Mouse (Mus musculus) neutrophil, adult 5-6 weeks (primary cell): ENCODE measurements at regions not wholly inside any gene's neighbourhood (a gene's known extent, or its start where the extent isn't known, plus 50 kb on each side); places are given as distances from the start of the nearest gene placed in this dataset.
A peak's percentile ranks its signal among the peaks of the same experiment; 100 is the strongest.
"Not testable (repeated sequence)": the region's sequence is repeated elsewhere in the genome, so short reads cannot be mapped to it uniquely, and the experiment has no call there.

Experiments
- ATAC-seq: fragments of 151-379, 151-347 bp; 2 replicates; pipeline ENCODE4 v1.8.0; 2017; ENCODE audit warnings: mild to moderate bottlenecking, moderate TSS enrichment; ENCODE audit not compliant: insufficient number of reproducible peaks, poor library complexity, low FRiP score, severe bottlenecking; ENCODE audit errors: extremely low read depth

- peak; percentile 76 for ATAC-seq
Observed at GRCm38 (mm10) chr17:84844950-84845349, 54.4 kb upstream of the Lrpprc start.

- no peak for ATAC-seq
Observed at GRCm38 (mm10) chr17:84846141-84846540, 55.6 kb upstream of the Lrpprc start.

DNA sequence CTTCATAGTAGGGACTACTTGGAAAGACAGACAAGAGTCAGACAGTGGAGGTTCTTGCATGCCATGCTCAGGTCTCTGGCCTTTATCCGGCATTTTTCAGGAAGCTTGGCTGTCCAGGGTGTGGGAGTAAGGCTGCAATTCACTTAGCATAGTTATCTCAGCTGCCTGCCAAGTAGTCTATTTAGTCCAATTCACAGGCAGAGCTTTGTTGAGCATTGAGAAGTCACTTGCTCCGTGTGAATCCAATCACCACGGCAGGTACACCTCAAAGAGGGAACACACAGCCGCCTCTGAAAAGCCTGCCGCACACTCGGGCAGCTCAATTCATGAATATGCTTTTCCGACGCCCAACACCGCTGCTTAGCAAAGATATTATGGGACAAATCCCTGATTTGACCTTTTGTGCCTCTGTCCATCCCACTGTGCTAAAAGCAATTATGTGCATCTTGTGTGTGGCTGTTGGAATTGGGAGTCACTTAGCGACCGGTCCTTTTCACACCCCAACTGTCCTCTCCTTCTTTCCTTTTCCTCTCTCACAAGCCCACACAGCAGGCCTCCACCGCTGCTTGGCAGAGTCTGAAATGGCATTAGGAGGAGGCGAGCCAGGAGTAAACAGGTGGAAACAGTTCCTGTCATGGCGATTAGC lies 57.9 kb upstream of the Lrpprc start:
- ATAC-seq, result no peak

GRCm38 (mm10) chr17:84849031-84849405 lies 58.4 kb upstream of the Lrpprc start:
- no peak for ATAC-seq

DNA sequence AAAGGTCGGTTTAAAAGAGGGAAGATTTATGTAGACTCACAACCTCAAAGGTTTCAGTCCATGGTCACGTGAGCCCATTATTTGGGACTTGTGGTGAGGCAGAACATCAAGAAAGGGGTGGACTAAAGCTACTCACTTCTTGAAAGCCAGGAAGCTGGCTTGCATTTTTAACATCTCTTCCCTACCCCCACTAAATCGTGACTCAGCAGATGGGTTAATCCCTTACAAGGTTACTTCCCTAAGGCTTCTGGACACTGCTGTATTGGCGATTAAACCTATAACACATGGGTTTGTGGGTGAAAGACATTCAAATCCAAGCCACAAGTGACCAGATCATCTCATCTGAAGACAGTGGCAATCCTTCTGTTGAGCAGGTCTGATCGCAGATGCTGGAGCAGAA lies 59.9 kb upstream of the Lrpprc start:
- ATAC-seq, result no peak

- ATAC-seq, result no peak
Observed at GRCm38 (mm10) chr17:84850893-84851292, 60.3 kb upstream of the Lrpprc start.

GRCm38 (mm10) chr17:84856971-84857370 lies 66.4 kb upstream of the Lrpprc start:
- ATAC-seq, result no peak

GRCm38 (mm10) chr17:84858830-84859229 lies 68.2 kb upstream of the Lrpprc start:
- ATAC-seq, result no peak

DNA sequence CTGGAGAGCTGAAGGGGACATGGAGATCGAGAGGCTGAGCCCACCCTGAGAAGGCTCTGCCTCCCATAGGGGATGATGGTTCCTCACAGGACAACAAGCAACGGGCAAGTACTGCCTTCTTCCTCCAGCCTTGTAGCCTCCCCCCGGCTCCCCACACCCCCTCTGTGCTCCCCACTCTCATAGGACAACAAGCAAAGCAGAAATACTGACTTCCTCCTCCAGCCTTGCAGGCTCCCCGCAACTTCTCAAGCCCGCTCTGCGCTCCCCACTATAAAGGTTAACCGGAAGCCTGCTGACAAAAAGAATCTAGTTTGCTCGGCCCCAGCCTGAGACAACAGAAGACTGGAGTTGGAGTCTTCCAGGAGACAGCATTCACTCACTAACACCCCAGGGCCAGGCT lies 69.3 kb upstream of the Lrpprc start:
- ATAC-seq, result peak; percentile 70

DNA sequence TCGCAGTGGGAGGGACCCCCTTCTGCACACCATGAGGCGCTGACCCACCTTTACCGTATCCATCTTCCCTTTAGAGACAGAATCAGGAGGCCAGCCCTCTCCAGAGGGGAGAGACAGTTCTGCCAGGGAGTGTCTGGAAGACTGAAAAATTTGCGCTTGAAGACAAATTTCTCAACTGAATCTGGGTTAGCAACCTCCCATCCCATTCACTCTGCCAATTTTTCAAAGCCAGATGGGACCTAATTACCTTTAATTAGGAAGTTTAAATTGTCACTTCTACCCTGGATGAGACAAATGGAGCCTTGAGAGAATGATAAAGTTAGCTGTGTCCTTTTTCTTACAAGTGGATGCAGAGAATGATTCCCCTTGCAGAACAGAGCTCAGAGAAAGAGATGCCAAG lies 70.2 kb upstream of the Lrpprc start:
- ATAC-seq, result no peak

DNA sequence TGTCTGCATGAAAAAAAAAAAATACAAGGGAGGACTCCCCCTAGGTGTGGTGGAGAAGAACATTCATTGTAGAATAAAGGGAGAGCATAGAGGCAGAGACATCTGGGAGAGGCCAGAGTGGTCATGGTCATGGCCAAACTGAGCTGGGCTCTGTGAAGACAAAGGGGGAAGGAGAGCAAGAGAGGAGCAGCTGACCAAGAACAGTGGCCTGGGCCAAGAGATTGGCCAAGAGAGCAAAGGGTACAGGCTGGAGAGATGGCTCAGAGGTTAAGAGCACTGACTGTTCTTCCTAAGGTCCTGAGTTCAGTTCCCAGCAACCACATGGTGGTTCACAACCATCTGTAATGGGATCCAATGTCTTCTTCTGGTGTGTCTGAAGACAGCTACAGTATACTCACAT lies 73.6 kb upstream of the Lrpprc start:
- ATAC-seq, result not testable (repeated sequence)

GRCm38 (mm10) chr17:84865158-84865557 lies 74.6 kb upstream of the Lrpprc start:
- no peak for ATAC-seq

DNA sequence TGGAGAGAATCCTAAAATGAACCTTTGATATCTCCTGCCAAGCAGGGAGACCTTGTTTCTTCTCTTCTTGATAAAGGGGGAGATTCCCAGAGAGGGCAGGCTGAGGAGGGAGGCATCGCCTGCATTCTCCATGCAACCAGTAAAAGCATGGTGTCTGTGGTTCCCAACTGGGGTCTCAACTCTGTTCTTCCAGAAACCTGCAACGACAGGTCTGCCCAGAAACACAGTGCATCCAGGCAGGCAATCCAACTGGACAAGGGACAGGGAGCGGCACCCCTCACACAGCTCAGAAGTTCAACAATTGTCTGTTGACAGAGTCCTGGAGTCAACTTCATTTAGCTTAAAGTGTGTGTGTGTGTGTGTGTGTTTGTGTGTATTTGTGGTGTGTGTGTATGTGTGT lies 75.0 kb upstream of the Lrpprc start:
- no peak for ATAC-seq

DNA sequence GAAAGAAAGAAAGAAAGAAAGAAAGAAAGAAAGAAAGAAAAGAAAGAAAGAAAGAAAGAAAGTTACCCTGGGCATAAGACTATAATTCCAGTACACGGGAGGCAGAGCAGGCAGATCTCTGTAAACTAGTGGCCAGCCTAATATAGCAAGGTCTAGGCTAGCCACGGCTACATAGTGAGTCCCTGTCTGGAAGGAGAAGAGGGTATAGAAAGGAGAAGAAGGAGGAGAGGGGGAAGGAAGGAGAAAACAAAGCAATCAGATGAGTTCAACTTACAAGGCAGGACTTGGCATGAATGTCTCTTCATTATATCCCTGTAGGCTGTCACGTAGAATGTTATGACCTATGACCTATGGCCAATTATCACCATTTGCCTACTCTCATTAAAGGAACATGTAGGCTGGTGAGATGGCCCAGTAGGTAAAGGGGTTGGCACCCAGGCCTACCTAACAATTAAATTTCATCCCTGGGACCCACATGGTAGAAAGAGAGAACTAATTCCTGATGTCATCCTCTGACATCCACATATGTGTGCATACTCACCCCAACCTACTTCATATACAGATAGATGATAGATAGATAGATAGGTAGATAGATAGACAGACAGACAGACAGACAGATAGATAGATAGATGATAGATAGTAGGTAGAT lies 78.6 kb upstream of the Lrpprc start:
- no peak for ATAC-seq

DNA sequence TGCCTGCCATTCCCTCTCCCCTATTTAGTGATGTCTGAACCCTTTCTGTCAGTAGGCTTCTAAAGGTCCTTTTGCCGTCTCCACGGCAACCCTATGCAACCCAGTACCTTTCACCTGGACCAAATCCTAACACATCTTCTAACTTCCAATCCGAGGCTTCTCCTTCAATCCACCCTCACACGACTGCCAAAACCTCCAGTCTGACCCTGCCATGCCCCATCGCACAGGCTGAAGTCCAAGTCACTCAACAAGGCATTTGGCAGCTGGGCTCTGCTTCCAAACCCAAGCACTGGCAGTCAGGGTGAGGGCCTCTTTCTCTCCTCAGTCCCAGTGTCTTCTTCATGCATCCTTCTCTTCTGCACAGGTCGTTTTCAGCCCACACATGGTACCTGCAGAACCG lies 83.0 kb upstream of the Lrpprc start:
- ATAC-seq, result no peak

DNA sequence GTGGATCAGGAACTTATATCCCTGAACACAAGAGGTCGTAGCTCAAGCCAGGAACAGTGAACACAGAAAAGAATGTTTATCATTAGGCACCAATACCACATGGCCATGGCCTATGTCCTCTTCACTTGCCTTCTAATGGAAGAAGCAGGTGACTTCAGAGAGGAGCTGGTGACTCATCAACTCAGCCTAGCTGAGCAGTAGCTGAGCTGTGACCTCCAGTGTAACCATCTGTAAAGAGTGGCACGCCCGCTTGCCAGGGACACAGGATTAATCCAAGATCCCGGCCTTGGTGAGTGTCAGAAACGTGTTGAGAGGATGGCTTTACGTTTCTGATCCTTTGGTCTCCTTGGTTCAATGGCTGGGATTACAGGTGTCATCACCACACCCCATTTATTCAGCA lies 82.0 kb upstream of the Ppm1b start:
- no peak for ATAC-seq

- ATAC-seq, result no peak
Observed at GRCm38 (mm10) chr17:84875031-84875430, 81.5 kb upstream of the Ppm1b start.

DNA sequence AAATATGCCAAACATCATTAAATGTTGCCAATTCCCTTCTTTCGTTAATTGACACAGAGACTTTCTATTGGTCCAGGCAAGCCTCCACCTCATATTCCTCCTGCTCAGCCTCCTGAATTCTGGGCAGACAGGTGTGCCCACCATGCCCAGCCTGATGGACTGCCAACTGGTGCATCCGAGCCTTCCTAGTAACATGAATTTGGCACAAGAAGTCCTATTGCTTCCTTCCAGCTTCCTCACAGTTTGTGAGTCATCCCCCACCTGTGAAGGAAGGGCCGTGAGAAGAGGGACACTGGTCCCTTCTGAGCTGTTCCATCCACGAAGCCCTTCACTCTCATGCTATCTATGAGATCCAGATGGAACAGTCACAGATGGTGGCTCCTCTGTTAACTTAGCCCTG lies 80.5 kb upstream of the Ppm1b start:
- ATAC-seq, result no peak

GRCm38 (mm10) chr17:84877176-84877863 lies 79.2 kb upstream of the Ppm1b start:
- no peak for ATAC-seq

GRCm38 (mm10) chr17:84877864-84878224 lies 78.7 kb upstream of the Ppm1b start:
- ATAC-seq, result peak; percentile 93

DNA sequence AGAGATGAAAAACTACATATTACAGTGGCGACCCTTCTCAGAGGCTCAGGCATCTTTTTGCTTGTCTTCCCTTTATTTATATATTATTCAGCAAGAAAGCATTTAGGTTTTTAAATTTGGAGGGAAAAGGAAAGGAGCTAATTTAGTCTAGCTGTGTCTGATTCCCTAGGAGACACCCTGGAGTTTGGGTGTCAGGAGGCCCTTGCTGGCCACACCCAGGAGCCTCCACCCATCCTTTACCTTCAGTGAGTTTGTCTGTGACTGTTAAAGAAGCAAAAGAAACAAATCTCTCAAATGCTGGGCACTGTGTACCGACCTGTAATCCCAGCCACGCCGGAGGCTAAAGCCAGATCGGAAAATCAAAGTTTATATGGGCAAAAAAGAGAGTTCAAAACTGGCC lies 78.2 kb upstream of the Ppm1b start:
- ATAC-seq, result no peak
